Mouse (Mus musculus) layer of hippocampus, postnatal 25 days (tissue): ENCODE measurements around the gene Nemf. TPM values are rescaled to one million over a fixed set of nuclear protein-coding genes. Genes with fewer than 3 reads are reported as not detected.
"Not testable (repeated sequence)": the region's sequence is repeated elsewhere in the genome, so short reads cannot be mapped to it uniquely, and the experiment has no call there.

Experiments used
- DNase-seq, 2 experiments: peaks; one replicate each; pipeline ENCODE4 v3.0.0; 2022; ENCODE audit warnings: mixed read lengths in 2 of 2, low spot score in 1 of 2; ENCODE audit errors: extremely low spot score in 1 of 2
- total RNA-seq, 2 experiments: library from RNA; stranded (reverse); gene quantifications; 2 replicates each; pipeline ENCODE4 v1.2.3; 2021

The Nemf gene
- total RNA-seq: 10 to 100 TPM; 41.3 to 43.3 TPM

- DNase-seq: peak; percentile 69 to 85
These were observed at the start of gene Nemf for GRCm38 (mm10) chr12:69356546-69357299. Gene Nemf (minus strand): TSS chr12:69357165.

- no peak for DNase-seq
These were observed 45.7 kb upstream of the Nemf start for GRCm38 (mm10) chr12:69402594-69403167.

GRCm38 (mm10) chr12:69402100-69402499 is 45.1 kb upstream of the Nemf start:
- DNase-seq: no peak

GRCm38 (mm10) chr12:69400871-69401286 is 43.9 kb upstream of the Nemf start:
- no peak for DNase-seq

- no peak for DNase-seq
These were observed 43.4 kb upstream of the Nemf start for GRCm38 (mm10) chr12:69400367-69400766.

GRCm38 (mm10) chr12:69394456-69394855 is 37.5 kb upstream of the Nemf start:
- no peak for DNase-seq

- no peak for DNase-seq
These were observed 36.1 kb upstream of the Nemf start for GRCm38 (mm10) chr12:69393076-69393475.

- no peak for DNase-seq
These were observed 33.2 kb upstream of the Nemf start for GRCm38 (mm10) chr12:69390000-69390698.

- no peak for DNase-seq
These were observed 32.4 kb upstream of the Nemf start for GRCm38 (mm10) chr12:69389273-69389938.

GRCm38 (mm10) chr12:69388321-69388869 is 31.4 kb upstream of the Nemf start:
- no peak for DNase-seq

- not testable (repeated sequence) for DNase-seq
These were observed 29.3 kb upstream of the Nemf start for GRCm38 (mm10) chr12:69386281-69386732.

- no peak for DNase-seq
These were observed 28.7 kb upstream of the Nemf start for GRCm38 (mm10) chr12:69385542-69386280.

GRCm38 (mm10) chr12:69384606-69385005 is 27.6 kb upstream of the Nemf start:
- no peak for DNase-seq

- DNase-seq: no peak
These were observed 25.9 kb upstream of the Nemf start for GRCm38 (mm10) chr12:69382880-69383279.

- no peak for DNase-seq
These were observed 21.8 kb upstream of the Nemf start for GRCm38 (mm10) chr12:69378558-69379454.

GRCm38 (mm10) chr12:69377636-69378035 is 20.7 kb upstream of the Nemf start:
- DNase-seq: not testable (repeated sequence)

GRCm38 (mm10) chr12:69377188-69377587 is 20.2 kb upstream of the Nemf start:
- no peak for DNase-seq

GRCm38 (mm10) chr12:69376132-69376531 is 19.2 kb upstream of the Nemf start:
- DNase-seq: no peak
